Mouse (Mus musculus) liver, embryonic 12.5 days (tissue): ENCODE measurements at regions not wholly inside any gene's neighbourhood (a gene's known extent, or its start where the extent isn't known, plus 50 kb on each side); places are given as distances from the start of the nearest gene placed in this dataset.

Source experiments
- ATAC-seq: fragments of 200-750 bp; cut with Nextera tagmentation; 2 replicates; pipeline ENCODE4 v1.8.0; 2017; ENCODE audit warnings: moderate number of reproducible peaks, mild to moderate bottlenecking, moderate library complexity
- H3K27ac ChIP-seq: fragments of 300-500 bp; sonication (generic); 2 replicates; pipeline ENCODE4 v1.5.1; 2016; ENCODE audit warnings: mild to moderate bottlenecking
- H3K27me3 ChIP-seq: fragments of 300-500 bp; sonication (generic); replicated peaks from 2 replicates; pipeline ENCODE4 v1.6.1; 2016; ENCODE audit warnings: mild to moderate bottlenecking, moderate library complexity
- H3K36me3 ChIP-seq: fragments of 300-500 bp; sonication (generic); 2 replicates; pipeline ENCODE4 v1.6.1; 2016; ENCODE audit warnings: mild to moderate bottlenecking, moderate library complexity
- H3K4me1 ChIP-seq: fragments of 300-500 bp; sonication (generic); 2 replicates; pipeline ENCODE4 v1.6.1; 2016
- H3K4me2 ChIP-seq: fragments of 300-500 bp; sonication (generic); 2 replicates; pipeline ENCODE4 v1.6.1; 2016; ENCODE audit warnings: mild to moderate bottlenecking, moderate library complexity
- H3K4me3 ChIP-seq: fragments of 300-500 bp; sonication (generic); 2 replicates; pipeline ENCODE4 v1.5.1; 2016; ENCODE audit warnings: mild to moderate bottlenecking, moderate library complexity
- H3K9ac ChIP-seq: fragments of 300-500 bp; sonication (generic); 2 replicates; pipeline ENCODE4 v1.6.1; 2016; ENCODE audit warnings: mild to moderate bottlenecking, moderate library complexity
- H3K9me3 ChIP-seq: fragments of 300-500 bp; sonication (generic); replicated peaks from 2 replicates; pipeline ENCODE4 v1.6.1; 2016; ENCODE audit warnings: mild to moderate bottlenecking, moderate library complexity
- WGBS: fragments of 180-500 bp; shearing (Covaris S2); methylation state at CpG from one replicate; pipeline ENCODE4 v1.1.7; 2016; ENCODE audit not compliant: insufficient replicate concordance; 5-methylcytosine and 5-hydroxymethylcytosine counted together

- no peaks in the 10 kb centered on the region for H3K36me3 ChIP-seq
- H3K27ac ChIP-seq: no peak overlapping the region
- no peak overlapping the region for H3K4me3 ChIP-seq
- H3K4me2 ChIP-seq: no peak overlapping the region
- ATAC-seq: no peak
- no peak overlapping the region for H3K9ac ChIP-seq
- H3K9me3 ChIP-seq: no peaks in the 10 kb centered on the region
- H3K27me3 ChIP-seq: no peaks in the 10 kb centered on the region
- H3K4me1 ChIP-seq: no peaks in the 10 kb centered on the region
- WGBS: 55% methylated on average over 6 of the region's 6 CpGs
Measured at GRCm38 (mm10) chr9:85394975-85395374, 67.8 kb upstream of the Tent5a start.

GRCm38 (mm10) chr9:85391283-85391682 lies 64.1 kb upstream of the Tent5a start:
- WGBS: 64% methylated on average over 2 of the region's 2 CpGs

DNA sequence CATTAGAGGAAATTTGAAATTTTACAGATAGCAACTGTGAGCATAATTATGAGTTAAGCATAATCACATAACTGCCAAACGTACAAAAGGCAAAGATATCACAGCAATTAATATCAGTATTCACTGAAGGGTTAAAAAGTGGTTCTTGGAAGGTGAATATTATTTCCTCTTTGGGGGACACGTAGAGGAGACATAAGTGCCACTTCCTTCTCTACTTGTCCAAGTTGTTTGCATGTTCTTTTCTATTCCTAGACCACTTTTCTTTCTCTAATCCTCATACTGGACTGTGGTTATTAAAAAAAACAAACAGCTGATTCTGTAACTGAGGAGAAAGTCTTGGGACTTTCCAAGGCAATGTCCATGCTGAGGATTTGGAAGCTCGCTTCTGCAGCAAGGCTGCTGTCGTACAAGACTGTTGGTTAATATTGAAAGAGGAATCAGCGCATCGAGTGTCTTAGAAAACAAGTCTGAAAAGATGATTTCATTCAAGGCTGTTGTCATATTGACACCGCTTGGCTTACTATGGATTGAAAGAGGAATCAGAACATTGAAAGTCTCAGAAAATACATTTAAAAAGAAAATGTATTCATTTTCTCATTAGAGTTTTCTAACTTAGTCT lies 61.7 kb upstream of the Tent5a start:
- Histone ChIP-seq H3K27me3 (no peaks in the 10 kb centered on the region), H3K4me2 (no peak overlapping the region), H3K4me1 (no peaks in the 10 kb centered on the region), H3K36me3 (no peaks in the 10 kb centered on the region), H3K9ac (no peak overlapping the region), H3K9me3 (no peaks in the 10 kb centered on the region), H3K4me3 (no peak overlapping the region), H3K27ac (no peak overlapping the region)
- no peak for ATAC-seq
- 62% methylated on average over 7 of the region's 7 CpGs for WGBS

More at GRCm38 (mm10) chr9:85391283-85391682, 64.1 kb upstream of the Tent5a start:
- H3K4me1 ChIP-seq: no peaks in the 10 kb centered on the region
- no peak overlapping the region for H3K9ac ChIP-seq
- no peak overlapping the region for H3K4me3 ChIP-seq
- no peak overlapping the region for H3K27ac ChIP-seq
- no peak for ATAC-seq
- no peak overlapping the region for H3K4me2 ChIP-seq
- H3K27me3 ChIP-seq: no peaks in the 10 kb centered on the region
- H3K9me3 ChIP-seq: no peaks in the 10 kb centered on the region
- no peaks in the 10 kb centered on the region for H3K36me3 ChIP-seq

DNA sequence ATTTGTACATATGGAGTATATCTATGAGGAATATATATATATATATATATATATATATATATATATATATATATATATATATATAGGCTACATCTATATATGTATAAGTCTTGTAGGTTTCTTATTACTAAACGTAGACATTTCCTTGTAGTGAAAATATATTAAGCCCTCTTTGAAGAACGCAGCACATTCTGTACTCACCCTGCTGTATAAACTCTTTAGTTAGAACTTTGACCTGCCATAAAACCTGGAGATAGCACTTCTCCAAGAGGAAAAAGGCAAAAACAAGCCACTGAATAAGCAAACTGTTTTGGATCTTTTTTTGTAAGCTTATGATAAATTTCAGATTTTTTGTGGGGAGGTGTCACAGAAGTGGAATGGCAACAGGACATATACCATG lies 55.3 kb upstream of the Tent5a start:
- no peaks in the 10 kb centered on the region for H3K36me3 ChIP-seq
- H3K27me3 ChIP-seq: no peaks in the 10 kb centered on the region
- no peak overlapping the region for H3K4me2 ChIP-seq
- H3K9me3 ChIP-seq: no peaks in the 10 kb centered on the region
- H3K27ac ChIP-seq: no peak overlapping the region
- no peaks in the 10 kb centered on the region for H3K4me1 ChIP-seq
- ATAC-seq: no peak
- H3K9ac ChIP-seq: no peak overlapping the region
- WGBS: 75% methylated on average over 2 of the region's 2 CpGs
- no peak overlapping the region for H3K4me3 ChIP-seq

GRCm38 (mm10) chr9:85380756-85381155 lies 53.6 kb upstream of the Tent5a start:
- no peaks in the 10 kb centered on the region for H3K27me3 ChIP-seq
- no peak overlapping the region for H3K9ac ChIP-seq
- ATAC-seq: no peak
- 61% methylated on average over 5 of the region's 5 CpGs for WGBS
- H3K4me1 ChIP-seq: no peaks in the 10 kb centered on the region
- H3K4me2 ChIP-seq: no peak overlapping the region
- no peaks in the 10 kb centered on the region for H3K9me3 ChIP-seq
- H3K4me3 ChIP-seq: no peak overlapping the region
- no peaks in the 10 kb centered on the region for H3K36me3 ChIP-seq
- no peak overlapping the region for H3K27ac ChIP-seq

GRCm38 (mm10) chr9:85379135-85379534 lies 52.0 kb upstream of the Tent5a start:
- ATAC-seq: no peak
- Histone ChIP-seq H3K4me2 (no peak overlapping the region), H3K9me3 (no peaks in the 10 kb centered on the region), H3K4me3 (no peak overlapping the region), H3K4me1 (no peaks in the 10 kb centered on the region), H3K9ac (no peak overlapping the region), H3K27ac (no peak overlapping the region), H3K36me3 (no peaks in the 10 kb centered on the region), H3K27me3 (no peaks in the 10 kb centered on the region)
- WGBS: 87% methylated on average over 2 of the region's 2 CpGs
